Mouse (Mus musculus) CD4-positive, CD25-positive, alpha-beta regulatory T cell (primary cell): ENCODE measurements around the gene Ifna1. TPM values are rescaled to one million over a fixed set of nuclear protein-coding genes. Genes with fewer than 3 reads are reported as not detected.

ENCODE experiments used
- polyA plus RNA-seq: library from polyadenylated mRNA; unstranded; fragments of 100-300 nt; shearing (Covaris generic); gene quantifications from one replicate; pipeline ENCODE4 v1.2.1, GENCODE M21; 2017

Ifna1 gene
- not detected for polyA plus RNA-seq

GRCm38 (mm10) chr4:88849698-88850097 lies at the start of gene Ifna1:
TSS of gene Ifna1 (plus strand) at chr4:88850087.

GRCm38 (mm10) chr4:88802954-88803353 lies 46.9 kb upstream of the Ifna1 start, which contains the start of gene Gm13287:
TSS of gene Gm13287 (plus strand) at chr4:88803254.

GRCm38 (mm10) chr4:88805231-88805630 lies 44.7 kb upstream of the Ifna1 start, which contains the start of gene Gm13288:
TSS of gene Gm13288 (plus strand) at chr4:88805531.

GRCm38 (mm10) chr4:88815928-88816327 lies 34.0 kb upstream of the Ifna1 start, which contains the start of gene Ifna7:
TSS of gene Ifna7 (plus strand) at chr4:88816228.

GRCm38 (mm10) chr4:88819659-88820058 lies 30.2 kb upstream of the Ifna1 start, which contains the start of gene Ifna11:
TSS of gene Ifna11 (plus strand) at chr4:88819959.

GRCm38 (mm10) chr4:88827116-88827515 lies 22.8 kb upstream of the Ifna1 start, which contains the start of gene Ifna6:
TSS of gene Ifna6 (plus strand) at chr4:88827416.

GRCm38 (mm10) chr4:88835225-88835624 lies 14.7 kb upstream of the Ifna1 start, which contains the start of gene Ifna5:
TSS of gene Ifna5 (plus strand) at chr4:88835525.

GRCm38 (mm10) chr4:88841438-88841911 lies 8.4 kb upstream of the Ifna1 start, which contains the start of gene Ifna4:
TSS of gene Ifna4 (plus strand) at chr4:88841861.

GRCm38 (mm10) chr4:88880101-88880500 lies 30.2 kb downstream of the Ifna1 start, which contains the start of gene Ifne:
TSS of gene Ifne (minus strand) at chr4:88880201.

Other genes with a start within 250 kb of the Ifna1 start
- gene Ifna12, start 246.7 kb upstream of the Ifna1 start, polyA plus RNA-seq: not detected
- not detected for gene C87499, start 215.7 kb upstream of the Ifna1 start, polyA plus RNA-seq
- gene Ifna13, start 205.6 kb upstream of the Ifna1 start, polyA plus RNA-seq: not detected
- gene Ifna16, start 173.2 kb upstream of the Ifna1 start, polyA plus RNA-seq: not detected
- gene Ifna2, start 166.2 kb upstream of the Ifna1 start, polyA plus RNA-seq: not detected
- gene Ifnab, start 158.7 kb upstream of the Ifna1 start, polyA plus RNA-seq: not detected
- gene Gm26566, start 128.3 kb upstream of the Ifna1 start, polyA plus RNA-seq: 0.32 TPM
- 26.9 TPM for gene Klhl9, start 127.6 kb upstream of the Ifna1 start, polyA plus RNA-seq
- not detected for gene Gm13271, start 95.2 kb upstream of the Ifna1 start, polyA plus RNA-seq
- gene Gm13283, start 90.0 kb upstream of the Ifna1 start, polyA plus RNA-seq: 0.97 TPM
- gene Gm13290, start 76.3 kb upstream of the Ifna1 start, polyA plus RNA-seq: 0.35 TPM
- gene Gm13289, start 73.2 kb upstream of the Ifna1 start, polyA plus RNA-seq: not detected
- not detected for gene Gm13272, start 70.2 kb upstream of the Ifna1 start, polyA plus RNA-seq
- gene Ifnz, start 68.0 kb upstream of the Ifna1 start, polyA plus RNA-seq: 0.68 TPM
- not detected for gene Gm13276, start 64.4 kb upstream of the Ifna1 start, polyA plus RNA-seq
- gene Gm13277, start 61.5 kb upstream of the Ifna1 start, polyA plus RNA-seq: not detected
- not detected for gene Gm13278, start 58.5 kb upstream of the Ifna1 start, polyA plus RNA-seq
- not detected for gene Gm13275, start 55.6 kb upstream of the Ifna1 start, polyA plus RNA-seq
- not detected for gene Gm13279, start 52.7 kb upstream of the Ifna1 start, polyA plus RNA-seq
- gene Gm13285, start 50.4 kb upstream of the Ifna1 start, polyA plus RNA-seq: 1.1 TPM
- not detected for gene Gm13287, start 46.8 kb upstream of the Ifna1 start, polyA plus RNA-seq
- gene Gm13288, start 44.6 kb upstream of the Ifna1 start, polyA plus RNA-seq: not detected
- not detected for gene Ifna7, start 33.9 kb upstream of the Ifna1 start, polyA plus RNA-seq
- not detected for gene Ifna11, start 30.1 kb upstream of the Ifna1 start, polyA plus RNA-seq
- gene Ifna6, start 22.7 kb upstream of the Ifna1 start, polyA plus RNA-seq: not detected
- gene Ifna5, start 14.6 kb upstream of the Ifna1 start, polyA plus RNA-seq: not detected
- not detected for gene Ifna4, start 8.2 kb upstream of the Ifna1 start, polyA plus RNA-seq
- gene Ifne, start 30.1 kb downstream of the Ifna1 start, polyA plus RNA-seq: not detected